Mouse (Mus musculus) ES-E14 (cell line): Measurements from ENCODE around the gene Mrgprd.

ENCODE experiments used
- HCFC1 ChIP-seq: IDR thresholded peaks from 2 replicates; pipeline ENCODE4 v1.6.1; 2012; ENCODE audit warnings: low read length, inconsistent platforms, borderline replicate concordance; ENCODE audit not compliant: insufficient read depth
- MAFK ChIP-seq: IDR thresholded peaks from 2 replicates; pipeline ENCODE4 v1.6.1; 2014; ENCODE audit warnings: mild to moderate bottlenecking, low read depth, low read length, inconsistent platforms; ENCODE audit not compliant: insufficient read depth

DNA sequence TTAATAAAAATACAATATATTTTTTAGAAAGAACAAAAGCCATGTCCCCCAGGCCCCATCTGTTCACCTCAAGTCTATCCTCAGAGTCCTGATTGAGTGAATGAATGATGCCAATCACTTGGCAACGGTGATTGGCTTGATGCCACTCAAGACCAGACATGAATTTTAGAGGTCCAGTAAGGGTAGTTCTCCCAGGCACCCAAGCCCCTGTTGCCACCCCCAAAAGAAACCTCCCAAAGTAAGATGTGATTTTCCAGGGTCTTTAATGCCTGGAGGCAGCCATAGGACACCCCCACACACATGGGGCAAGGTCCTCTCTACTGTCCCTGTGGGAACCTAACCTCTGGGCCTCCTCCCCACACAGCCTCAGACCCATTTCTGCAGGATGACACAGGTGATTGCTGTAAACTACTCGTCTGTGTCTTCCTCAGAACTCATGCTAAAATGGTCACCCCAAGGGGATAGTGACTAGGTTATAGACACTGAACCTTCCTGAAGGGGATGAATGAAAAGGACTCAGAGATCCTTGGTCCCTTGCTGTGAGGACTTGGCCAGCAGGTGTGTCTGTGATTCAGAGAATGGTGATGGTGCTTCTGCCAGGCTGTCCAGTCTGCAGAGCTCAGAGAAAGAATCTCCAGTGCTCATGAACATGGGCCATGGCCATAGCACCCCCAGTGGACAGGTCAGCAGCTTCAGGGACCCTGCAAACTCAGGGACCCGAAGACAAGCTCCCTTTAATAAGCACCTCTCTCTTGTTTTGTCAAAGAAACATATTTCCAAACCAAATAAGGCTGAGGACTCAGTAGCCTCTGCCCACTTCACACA lies 15.8 kb upstream of the Mrgprd start:
- TF ChIP-seq MAFK (no peak), HCFC1 (no peak)
